Mouse (Mus musculus) ES-E14 (cell line): ENCODE data around the gene Bcl3.

Experiments
- CHD2 ChIP-seq: IDR thresholded peaks from 2 replicates; pipeline ENCODE4 v1.6.1; 2014; ENCODE audit warnings: mild to moderate bottlenecking, low read depth, low read length, inconsistent platforms
- HCFC1 ChIP-seq: IDR thresholded peaks from 2 replicates; pipeline ENCODE4 v1.6.1; 2012; ENCODE audit warnings: low read length, inconsistent platforms, borderline replicate concordance; ENCODE audit not compliant: insufficient read depth

DNA sequence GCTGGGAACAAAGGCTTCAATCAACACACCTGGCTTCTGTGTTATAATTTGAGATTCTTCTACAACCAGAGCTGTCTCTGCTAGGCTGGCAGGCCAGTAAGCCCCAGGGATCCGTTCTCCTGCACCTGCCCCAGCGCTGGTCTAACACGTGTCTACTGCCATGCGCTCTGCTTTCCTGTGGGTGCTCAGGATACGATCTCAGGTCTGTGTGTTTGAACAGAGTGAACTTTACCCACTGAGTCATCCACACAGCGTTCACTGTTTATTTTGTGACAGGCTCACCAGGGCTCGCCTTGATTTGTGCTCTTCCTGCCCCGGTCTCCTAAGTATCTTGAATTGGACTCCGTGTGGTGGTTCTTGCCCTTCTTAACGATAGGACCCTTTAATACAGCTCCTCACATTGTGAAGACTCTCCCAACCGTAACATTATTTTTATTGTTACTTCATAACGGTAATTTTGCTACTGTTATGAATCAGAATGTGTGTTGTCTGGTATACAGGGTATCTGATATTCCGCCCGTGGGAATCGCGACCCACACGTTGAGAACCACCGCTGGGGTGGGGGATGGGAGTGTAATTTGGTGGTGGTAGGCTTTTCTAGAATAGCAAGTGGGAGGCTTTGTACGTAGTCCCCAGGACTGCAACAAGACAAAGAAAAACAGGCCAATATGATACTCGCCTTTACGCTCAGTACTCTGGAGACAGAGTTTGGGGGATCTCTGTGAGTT is 19.3 kb upstream of the Bcl3 start:
- TF ChIP-seq CHD2: no peak
- TF ChIP-seq HCFC1: no peak
